Mouse (Mus musculus): Measurements from ENCODE around the gene Fam169b.
"Not testable (repeated sequence)": the region's sequence is repeated elsewhere in the genome, so short reads cannot be mapped to it uniquely, and the experiment has no call there.

The Fam169b gene

GRCm38 (mm10) chr7:68270551-68270950 is 3.1 kb upstream of the Fam169b start:
- TF ChIP-seq NANOG (IDR thresholded peaks at IDR 0.05; ENCODE audit: borderline replicate concordance, low read length) = no peak
- no peak for TF ChIP-seq CTCF (conservative IDR thresholded peaks at IDR 0.05; ENCODE audit: low read length)
- no peak for TF ChIP-seq POU5F1 (IDR thresholded peaks at IDR 0.05; ENCODE audit: borderline replicate concordance, low read length)
- Histone ChIP-seq H3K36me3 (ENCODE audit: insufficient read depth, low read length) (no peaks in the 10 kb centered on the region), H3K4me1 (replicated peaks; ENCODE audit: low read depth, low read length) (peaks cover 52% of the 10 kb centered on the region), H3K27me3 (ENCODE audit: insufficient read depth, low read length) (no peaks in the 10 kb centered on the region), H3K4me3 (replicated peaks; ENCODE audit: low read length) (no peak overlapping the region), H3K9me3 (ENCODE audit: low read length) (no peaks in the 10 kb centered on the region)

- H3K4me3 ChIP-seq (replicated peaks; ENCODE audit: low read length) = no peak overlapping the region
- no peaks in the 10 kb centered on the region for H3K27me3 ChIP-seq (ENCODE audit: insufficient read depth, low read length)
- H3K36me3 ChIP-seq (ENCODE audit: insufficient read depth, low read length) = no peaks in the 10 kb centered on the region
- no peaks in the 10 kb centered on the region for H3K9me3 ChIP-seq (ENCODE audit: low read length)
- H3K4me1 ChIP-seq (replicated peaks; ENCODE audit: low read depth, low read length) = peaks cover 47% of the 10 kb centered on the region
- TF ChIP-seq NANOG (IDR thresholded peaks at IDR 0.05; ENCODE audit: borderline replicate concordance, low read length) = no peak
- TF ChIP-seq POU5F1 (IDR thresholded peaks at IDR 0.05; ENCODE audit: borderline replicate concordance, low read length) = no peak
- TF ChIP-seq CTCF (conservative IDR thresholded peaks at IDR 0.05; ENCODE audit: low read length) = no peak
These were observed 1.8 kb upstream of the Fam169b start for GRCm38 (mm10) chr7:68271816-68272215.

GRCm38 (mm10) chr7:68272607-68273006 is 1.0 kb upstream of the Fam169b start:
- TF ChIP-seq POU5F1 (IDR thresholded peaks at IDR 0.05; ENCODE audit: borderline replicate concordance, low read length) = no peak
- TF ChIP-seq NANOG (IDR thresholded peaks at IDR 0.05; ENCODE audit: borderline replicate concordance, low read length) = no peak
- no peak for TF ChIP-seq CTCF (conservative IDR thresholded peaks at IDR 0.05; ENCODE audit: low read length)
- no peaks in the 10 kb centered on the region for H3K27me3 ChIP-seq (ENCODE audit: insufficient read depth, low read length)
- no peak overlapping the region for H3K4me3 ChIP-seq (replicated peaks; ENCODE audit: low read length)
- H3K4me1 ChIP-seq (replicated peaks; ENCODE audit: low read depth, low read length) = peaks cover 50% of the 10 kb centered on the region
- no peaks in the 10 kb centered on the region for H3K36me3 ChIP-seq (ENCODE audit: insufficient read depth, low read length)
- no peaks in the 10 kb centered on the region for H3K9me3 ChIP-seq (ENCODE audit: low read length)

DNA sequence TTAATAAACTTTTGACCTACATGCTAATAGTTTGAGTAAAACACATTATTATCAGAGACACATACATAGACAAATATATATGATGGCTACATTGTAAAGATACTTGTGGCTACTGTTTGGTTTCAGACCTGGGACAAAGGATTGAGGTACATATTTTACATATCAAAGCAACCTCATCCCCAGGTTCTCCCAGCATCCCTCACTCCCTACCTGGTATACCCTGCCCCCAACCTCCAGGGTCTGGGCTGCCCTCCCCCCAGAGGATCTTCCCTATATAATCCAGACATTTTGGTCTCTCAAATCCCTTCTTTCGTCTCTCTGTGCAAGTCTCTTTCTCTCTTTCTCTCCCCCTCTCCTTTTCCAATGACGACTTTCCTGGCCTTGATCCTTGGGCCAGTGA is 579 bp downstream of the Fam169b start:
- Histone ChIP-seq H3K4me1 (replicated peaks; ENCODE audit: low read depth, low read length) (peaks cover 60% of the 10 kb centered on the region), H3K4me3 (replicated peaks; ENCODE audit: low read length) (no peak overlapping the region), H3K9me3 (ENCODE audit: low read length) (no peaks in the 10 kb centered on the region), H3K36me3 (ENCODE audit: insufficient read depth, low read length) (no peaks in the 10 kb centered on the region), H3K27me3 (ENCODE audit: insufficient read depth, low read length) (peaks cover 5% of the 10 kb centered on the region; the same call in 1 of the 2 replicates)
- TF ChIP-seq CTCF (conservative IDR thresholded peaks at IDR 0.05; ENCODE audit: low read length) = no peak
- TF ChIP-seq NANOG (IDR thresholded peaks at IDR 0.05; ENCODE audit: borderline replicate concordance, low read length) = no peak
- no peak for TF ChIP-seq POU5F1 (IDR thresholded peaks at IDR 0.05; ENCODE audit: borderline replicate concordance, low read length)

GRCm38 (mm10) chr7:68274951-68275350 is 1.3 kb downstream of the Fam169b start:
- Histone ChIP-seq H3K36me3 (ENCODE audit: insufficient read depth, low read length) (no peaks in the 10 kb centered on the region), H3K9me3 (ENCODE audit: low read length) (no peaks in the 10 kb centered on the region), H3K4me1 (replicated peaks; ENCODE audit: low read depth, low read length) (peaks cover 68% of the 10 kb centered on the region), H3K4me3 (replicated peaks; ENCODE audit: low read length) (no peak overlapping the region), H3K27me3 (ENCODE audit: insufficient read depth, low read length) (peaks cover 8% of the 10 kb centered on the region; the same call in 1 of the 2 replicates)
- TF ChIP-seq CTCF (conservative IDR thresholded peaks at IDR 0.05; ENCODE audit: low read length) (no peak), NANOG (IDR thresholded peaks at IDR 0.05; ENCODE audit: borderline replicate concordance, low read length) (no peak), POU5F1 (IDR thresholded peaks at IDR 0.05; ENCODE audit: borderline replicate concordance, low read length) (no peak)

DNA sequence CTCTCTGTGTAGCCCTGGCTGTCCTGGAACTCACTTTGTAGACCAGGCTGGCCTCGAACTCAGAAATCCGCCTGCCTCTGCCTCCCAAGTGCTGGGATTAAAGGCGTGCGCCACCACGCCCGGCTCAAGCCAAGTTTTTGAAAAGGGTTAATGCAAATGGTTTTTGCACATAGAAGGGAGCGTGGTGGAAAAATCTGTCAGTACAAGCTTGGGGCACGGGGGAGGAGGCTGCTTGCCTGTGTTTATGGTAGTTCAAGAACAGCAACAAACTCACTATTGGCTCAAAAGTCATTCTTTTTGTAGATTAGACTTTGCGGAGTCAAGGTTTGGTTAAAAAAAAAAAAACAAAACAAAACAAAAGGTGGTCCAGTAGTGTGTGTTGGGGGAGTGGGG is 1.8 kb downstream of the Fam169b start:
- not testable (repeated sequence) for H3K27me3 ChIP-seq (ENCODE audit: insufficient read depth, low read length); H3K9me3 ChIP-seq (ENCODE audit: low read length); H3K36me3 ChIP-seq (ENCODE audit: insufficient read depth, low read length)
- peaks cover 73% of the 10 kb centered on the region for H3K4me1 ChIP-seq (replicated peaks; ENCODE audit: low read depth, low read length)
- H3K4me3 ChIP-seq (replicated peaks; ENCODE audit: low read length) = peak overlapping the region; percentile 74

GRCm38 (mm10) chr7:68275838-68276731 is 2.4 kb downstream of the Fam169b start:
- no peaks in the 10 kb centered on the region for H3K9me3 ChIP-seq (ENCODE audit: low read length)
- TF ChIP-seq NANOG (IDR thresholded peaks at IDR 0.05; ENCODE audit: borderline replicate concordance, low read length) (no peak), POU5F1 (IDR thresholded peaks at IDR 0.05; ENCODE audit: borderline replicate concordance, low read length) (no peak), CTCF (conservative IDR thresholded peaks at IDR 0.05; ENCODE audit: low read length) (no peak)

DNA sequence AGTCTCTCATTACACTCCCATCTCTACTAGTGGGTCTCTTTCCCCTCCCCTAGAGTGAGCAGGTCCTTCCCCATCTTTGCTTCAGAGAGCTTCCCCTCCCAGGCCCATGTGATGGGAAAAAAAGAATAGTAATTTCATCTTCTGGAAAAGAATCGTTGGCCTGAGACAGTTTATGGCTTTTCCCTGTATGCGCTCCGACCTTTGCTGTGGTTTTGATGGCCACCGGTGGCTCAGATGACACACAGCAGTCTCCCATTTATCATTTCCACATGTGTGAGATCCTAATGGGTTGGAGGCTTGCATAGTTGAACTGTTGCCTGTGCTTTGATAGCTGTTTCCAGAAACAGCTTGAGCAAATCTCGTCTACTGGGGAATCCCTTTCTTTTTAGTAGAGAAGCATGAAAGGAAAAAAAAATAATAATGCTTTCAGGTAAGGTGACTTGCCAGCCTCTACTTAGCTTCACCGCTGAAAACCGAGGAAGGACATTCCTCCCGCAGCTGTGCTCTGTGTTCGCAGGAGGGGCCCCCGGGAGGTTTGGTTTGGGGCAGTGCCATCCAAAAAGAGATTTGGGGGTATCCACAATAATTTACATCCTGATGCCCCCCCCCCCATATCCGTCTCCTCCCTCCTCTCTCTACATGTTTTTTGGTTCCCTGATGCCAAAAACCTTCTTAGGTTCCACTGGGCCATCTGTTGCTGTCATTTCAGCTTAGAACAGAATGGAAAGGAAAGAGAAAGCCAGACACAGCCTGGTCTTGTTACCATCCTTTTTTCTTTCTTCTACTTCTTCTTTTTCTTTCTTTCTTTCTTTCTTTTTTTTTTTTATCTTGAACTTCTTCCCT is 3.6 kb downstream of the Fam169b start:
- Histone ChIP-seq H3K4me1 (replicated peaks; ENCODE audit: low read depth, low read length) (peaks cover 82% of the 10 kb centered on the region), H3K36me3 (ENCODE audit: insufficient read depth, low read length) (no peaks in the 10 kb centered on the region), H3K9me3 (ENCODE audit: low read length) (no peaks in the 10 kb centered on the region), H3K4me3 (replicated peaks; ENCODE audit: low read length) (peak overlapping the region; percentile 74; the same call in 1 of the 2 replicates), H3K27me3 (ENCODE audit: insufficient read depth, low read length) (peaks cover 8% of the 10 kb centered on the region; the same call in 1 of the 2 replicates)
- no peak for TF ChIP-seq POU5F1 (IDR thresholded peaks at IDR 0.05; ENCODE audit: borderline replicate concordance, low read length)
- no peak for TF ChIP-seq NANOG (IDR thresholded peaks at IDR 0.05; ENCODE audit: borderline replicate concordance, low read length)
- TF ChIP-seq CTCF (conservative IDR thresholded peaks at IDR 0.05; ENCODE audit: low read length) = no peak

More at GRCm38 (mm10) chr7:68275838-68276731, 2.4 kb downstream of the Fam169b start:
- Histone ChIP-seq H3K4me1 (replicated peaks; ENCODE audit: low read depth, low read length) (peaks cover 78% of the 10 kb centered on the region), H3K4me3 (replicated peaks; ENCODE audit: low read length) (peak overlapping the region; percentile 74), H3K36me3 (ENCODE audit: insufficient read depth, low read length) (no peaks in the 10 kb centered on the region), H3K27me3 (ENCODE audit: insufficient read depth, low read length) (peaks cover 8% of the 10 kb centered on the region; the same call in 1 of the 2 replicates)
